Mouse (Mus musculus) brown adipose tissue, adult 24 weeks (tissue): ENCODE measurements at regions not wholly inside any gene's neighbourhood (a gene's known extent, or its start where the extent isn't known, plus 50 kb on each side); places are given as distances from the start of the nearest gene placed in this dataset.

Experiments
- H3K27ac ChIP-seq: fragments of 200-500 bp; replicated peaks from 2 replicates; pipeline ENCODE4 v1.5.1; 2012; ENCODE audit warnings: low read depth, mild to moderate bottlenecking, low read length
- H3K4me1 ChIP-seq: fragments of 200-500 bp; 2 replicates; pipeline ENCODE4 v1.6.1; 2012; ENCODE audit warnings: low read length, mixed read lengths; ENCODE audit not compliant: control insufficient read depth, insufficient read depth, insufficient read length
- H3K4me3 ChIP-seq: fragments of 200-500 bp; 2 replicates; pipeline ENCODE4 v1.5.1; 2012; ENCODE audit warnings: low read depth, mild to moderate bottlenecking, low read length, moderate library complexity; ENCODE audit not compliant: insufficient read depth

GRCm38 (mm10) chr1:92324091-92324950, 128.8 kb upstream of the Hdac4 start:
- Histone ChIP-seq H3K4me1 (no peaks in the 10 kb centered on the region; the same call in 1 of the 2 replicates), H3K27ac (no peak overlapping the region), H3K4me3 (no peak overlapping the region)

- no peak overlapping the region for H3K27ac ChIP-seq
- H3K4me1 ChIP-seq = no peaks in the 10 kb centered on the region
- H3K4me3 ChIP-seq = no peak overlapping the region
Measured at GRCm38 (mm10) chr1:92317131-92317530, 121.6 kb upstream of the Hdac4 start.

- no peak overlapping the region for H3K27ac ChIP-seq
- no peak overlapping the region for H3K4me3 ChIP-seq
- no peaks in the 10 kb centered on the region for H3K4me1 ChIP-seq
Measured at GRCm38 (mm10) chr1:92316191-92316723, 120.8 kb upstream of the Hdac4 start.

- Histone ChIP-seq H3K4me3 (no peak overlapping the region), H3K27ac (no peak overlapping the region), H3K4me1 (no peaks in the 10 kb centered on the region)
Measured at GRCm38 (mm10) chr1:92313001-92313597, 117.6 kb upstream of the Hdac4 start.

GRCm38 (mm10) chr1:92309883-92310282, 114.4 kb upstream of the Hdac4 start:
- no peaks in the 10 kb centered on the region for H3K4me1 ChIP-seq
- H3K4me3 ChIP-seq = no peak overlapping the region
- no peak overlapping the region for H3K27ac ChIP-seq

GRCm38 (mm10) chr1:92309381-92309780, 113.9 kb upstream of the Hdac4 start:
- Histone ChIP-seq H3K27ac (no peak overlapping the region), H3K4me1 (no peaks in the 10 kb centered on the region), H3K4me3 (no peak overlapping the region)

- H3K4me3 ChIP-seq = no peak overlapping the region
- no peaks in the 10 kb centered on the region for H3K4me1 ChIP-seq
Measured at GRCm38 (mm10) chr1:92308537-92308936, 113.0 kb upstream of the Hdac4 start.

GRCm38 (mm10) chr1:92306042-92306441, 110.5 kb upstream of the Hdac4 start:
- H3K4me1 ChIP-seq = no peaks in the 10 kb centered on the region
- no peak overlapping the region for H3K4me3 ChIP-seq
- H3K27ac ChIP-seq = no peak overlapping the region

More at GRCm38 (mm10) chr1:92308537-92308936, 113.0 kb upstream of the Hdac4 start:
- H3K27ac ChIP-seq = no peak overlapping the region

- no peak overlapping the region for H3K27ac ChIP-seq
- no peaks in the 10 kb centered on the region for H3K4me1 ChIP-seq
- no peak overlapping the region for H3K4me3 ChIP-seq
Measured at GRCm38 (mm10) chr1:92299041-92299440, 103.5 kb upstream of the Hdac4 start.

GRCm38 (mm10) chr1:92292681-92293380, 97.3 kb upstream of the Hdac4 start:
- Histone ChIP-seq H3K27ac (no peak overlapping the region), H3K4me1 (no peaks in the 10 kb centered on the region), H3K4me3 (no peak overlapping the region)

- Histone ChIP-seq H3K27ac (no peak overlapping the region), H3K4me3 (no peak overlapping the region), H3K4me1 (no peaks in the 10 kb centered on the region)
Measured at GRCm38 (mm10) chr1:92286966-92287342, 91.5 kb upstream of the Hdac4 start.

- H3K27ac ChIP-seq = no peak overlapping the region
- no peaks in the 10 kb centered on the region for H3K4me1 ChIP-seq
- no peak overlapping the region for H3K4me3 ChIP-seq
Measured at GRCm38 (mm10) chr1:92286013-92286965, 90.8 kb upstream of the Hdac4 start.

- H3K4me1 ChIP-seq = no peaks in the 10 kb centered on the region
Measured at GRCm38 (mm10) chr1:92284155-92284554, 88.7 kb upstream of the Hdac4 start.

GRCm38 (mm10) chr1:92277199-92277747, 81.8 kb upstream of the Hdac4 start:
- H3K4me1 ChIP-seq = no peaks in the 10 kb centered on the region

More at GRCm38 (mm10) chr1:92284155-92284554, 88.7 kb upstream of the Hdac4 start:
- H3K4me3 ChIP-seq = no peak overlapping the region
- H3K27ac ChIP-seq = no peak overlapping the region

More at GRCm38 (mm10) chr1:92277199-92277747, 81.8 kb upstream of the Hdac4 start:
- Histone ChIP-seq H3K27ac (no peak overlapping the region), H3K4me3 (no peak overlapping the region)
